Mouse (Mus musculus) kidney, embryonic 14.5 days (tissue): ENCODE measurements around the gene Ttf1. TPM values are rescaled to one million over a fixed set of nuclear protein-coding genes. Genes with fewer than 3 reads are reported as not detected.
A peak's percentile ranks its signal among the peaks of the same experiment; 100 is the strongest.
"Not testable (repeated sequence)": the region's sequence is repeated elsewhere in the genome, so short reads cannot be mapped to it uniquely, and the experiment has no call there.

Experiments
- ATAC-seq: fragments of 200-750 bp; cut with Nextera tagmentation; 2 replicates; pipeline ENCODE4 v1.8.0; 2017; ENCODE audit warnings: moderate number of reproducible peaks, mild to moderate bottlenecking, moderate TSS enrichment, moderate library complexity; ENCODE audit not compliant: low FRiP score, low TSS enrichment
- H3K27ac ChIP-seq: fragments of 300-500 bp; sonication (generic); 2 replicates; pipeline ENCODE4 v1.5.1; 2014; ENCODE audit warnings: low read depth, mild to moderate bottlenecking, low read length, moderate library complexity, mixed read lengths
- H3K27me3 ChIP-seq: fragments of 300-500 bp; sonication (generic); 2 replicates; pipeline ENCODE4 v1.6.1; 2014; ENCODE audit warnings: mild to moderate bottlenecking, low read length; ENCODE audit not compliant: control insufficient read depth, insufficient read depth
- H3K36me3 ChIP-seq: fragments of 300-500 bp; sonication (generic); 2 replicates; pipeline ENCODE4 v1.6.1; 2014; ENCODE audit warnings: low read length, mixed read lengths; ENCODE audit not compliant: control insufficient read depth, insufficient read depth
- H3K4me1 ChIP-seq: fragments of 300-500 bp; sonication (generic); 2 replicates; pipeline ENCODE4 v1.6.1; 2014; ENCODE audit warnings: low read length, mixed read lengths; ENCODE audit not compliant: control insufficient read depth, insufficient read depth
- H3K4me2 ChIP-seq: fragments of 300-500 bp; sonication (generic); replicated peaks from 2 replicates; pipeline ENCODE4 v1.6.1; 2014; ENCODE audit warnings: low read depth, mild to moderate bottlenecking, low read length
- H3K4me3 ChIP-seq: fragments of 300-500 bp; sonication (generic); 2 replicates; pipeline ENCODE4 v1.5.1; 2014; ENCODE audit warnings: mild to moderate bottlenecking, low read length
- H3K9ac ChIP-seq: fragments of 300-500 bp; sonication (generic); 2 replicates; pipeline ENCODE4 v1.6.1; 2014; ENCODE audit warnings: low read depth, mild to moderate bottlenecking, low read length, moderate library complexity
- H3K9me3 ChIP-seq: fragments of 300-500 bp; sonication (generic); 2 replicates; pipeline ENCODE4 v1.6.1; 2016; ENCODE audit warnings: low read length; ENCODE audit not compliant: control insufficient read depth
- WGBS: fragments of 180-500 bp; shearing (Covaris S2); extraction: QIAGEN DNeasy Blood & Tissue Kit; methylation state at CpG from one replicate; pipeline ENCODE4 v1.1.7; 2014; 5-methylcytosine and 5-hydroxymethylcytosine counted together
- polyA plus RNA-seq: library from polyadenylated mRNA; unstranded; fragments of >200 nt; fragmentation: Nextera tagmentation; extraction: Ambion mirVana; gene quantifications from 2 replicates; pipeline ENCODE4 v1.2.1, GENCODE M21; 2014

The Ttf1 gene
- polyA plus RNA-seq, 1 experiment from 2014 or later: 10.9 TPM

GRCm38 (mm10) chr2:29100822-29101534 is 40.9 kb downstream of the Ttf1 start:
- H3K27ac ChIP-seq: no peak overlapping the region
- H3K4me1 ChIP-seq: no peaks in the 10 kb centered on the region

GRCm38 (mm10) chr2:29102416-29103377 is 42.6 kb downstream of the Ttf1 start:
- H3K4me2 ChIP-seq, H3K9me3 ChIP-seq, H3K4me3 ChIP-seq, H3K27ac ChIP-seq, H3K27me3 ChIP-seq, H3K36me3 ChIP-seq, H3K9ac ChIP-seq, H3K4me1 ChIP-seq, ATAC-seq: not testable (repeated sequence)
- 82% methylated on average over 9 of the region's 10 CpGs for WGBS

More at GRCm38 (mm10) chr2:29100822-29101534, 40.9 kb downstream of the Ttf1 start:
- no peak overlapping the region for H3K9ac ChIP-seq
- H3K9me3 ChIP-seq: no peaks in the 10 kb centered on the region
- no peak for ATAC-seq
- H3K27me3 ChIP-seq: no peaks in the 10 kb centered on the region
- no peak overlapping the region for H3K4me2 ChIP-seq
- 72% methylated on average over 7 of the region's 7 CpGs for WGBS
- H3K4me3 ChIP-seq: no peak overlapping the region
- H3K36me3 ChIP-seq: no peaks in the 10 kb centered on the region

GRCm38 (mm10) chr2:29120969-29121368 is 60.9 kb downstream of the Ttf1 start:
- no peak overlapping the region for H3K4me2 ChIP-seq
- H3K4me3 ChIP-seq: no peak overlapping the region
- no peaks in the 10 kb centered on the region for H3K9me3 ChIP-seq
- no peaks in the 10 kb centered on the region for H3K27me3 ChIP-seq
- H3K27ac ChIP-seq: no peak overlapping the region
- H3K36me3 ChIP-seq: no peaks in the 10 kb centered on the region
- no peak for ATAC-seq
- no peaks in the 10 kb centered on the region for H3K4me1 ChIP-seq
- H3K9ac ChIP-seq: no peak overlapping the region

GRCm38 (mm10) chr2:29122446-29122845 is 62.4 kb downstream of the Ttf1 start:
- no peak overlapping the region for H3K27ac ChIP-seq
- H3K27me3 ChIP-seq: no peaks in the 10 kb centered on the region
- H3K4me2 ChIP-seq: no peak overlapping the region
- peaks cover 3% of the 10 kb centered on the region; the same call in 1 of the 2 replicates for H3K36me3 ChIP-seq
- no peak for ATAC-seq
- no peaks in the 10 kb centered on the region for H3K4me1 ChIP-seq
- H3K4me3 ChIP-seq: no peak overlapping the region
- no peaks in the 10 kb centered on the region for H3K9me3 ChIP-seq
- 73% methylated on average over 3 of the region's 3 CpGs for WGBS
- no peak overlapping the region for H3K9ac ChIP-seq

- Histone ChIP-seq H3K4me3 (peak within 1 kb of the TSS; percentile 77), H3K4me2 (peak within 1 kb of the TSS; percentile 65), H3K27ac (peak within 1 kb of the TSS; percentile 91), H3K27me3 (no peaks in the 10 kb centered on the region), H3K9ac (peak within 1 kb of the TSS; percentile 84), H3K36me3 (peaks cover 6% of the 10 kb centered on the region; the same call in 1 of the 2 replicates), H3K9me3 (no peaks in the 10 kb centered on the region), H3K4me1 (no peaks in the 10 kb centered on the region)
- ATAC-seq: no peak
- 67% methylated on average over 14 of the region's 14 CpGs for WGBS
Measured at GRCm38 (mm10) chr2:29123907-29124569, 64.0 kb downstream of the Ttf1 start, which contains the start of gene Setx. TSS of gene Setx (plus strand) at chr2:29124181.

- under 1% methylated on average over 23 of the region's 24 CpGs for WGBS
- ATAC-seq: no peak
- peak overlapping the region; percentile 46 for H3K4me2 ChIP-seq
- H3K27ac ChIP-seq: no peak overlapping the region; the same call in 1 of the 2 replicates
- no peaks in the 10 kb centered on the region for H3K4me1 ChIP-seq
- peak overlapping the region; percentile 46; the same call in 1 of the 2 replicates for H3K9ac ChIP-seq
- H3K9me3 ChIP-seq: no peaks in the 10 kb centered on the region
- peak overlapping the region; percentile 77 for H3K4me3 ChIP-seq
- H3K36me3 ChIP-seq: peaks cover 11% of the 10 kb centered on the region; the same call in 1 of the 2 replicates
- H3K27me3 ChIP-seq: no peaks in the 10 kb centered on the region
Measured at GRCm38 (mm10) chr2:29124571-29124935, 64.5 kb downstream of the Ttf1 start.

- peak; percentile 99 for ATAC-seq
- Histone ChIP-seq H3K27ac (peak overlapping the region; percentile 91), H3K4me2 (peak overlapping the region; percentile 65), H3K4me1 (no peaks in the 10 kb centered on the region), H3K27me3 (no peaks in the 10 kb centered on the region), H3K4me3 (peak overlapping the region; percentile 77), H3K36me3 (peaks cover 16% of the 10 kb centered on the region), H3K9me3 (no peaks in the 10 kb centered on the region), H3K9ac (peak overlapping the region; percentile 84)
- WGBS: under 1% methylated on average over 78 of the region's 81 CpGs
Measured at GRCm38 (mm10) chr2:29124936-29125701, 65.1 kb downstream of the Ttf1 start.

GRCm38 (mm10) chr2:29130118-29130899 is 70.2 kb downstream of the Ttf1 start:
- peaks cover 46% of the 10 kb centered on the region for H3K36me3 ChIP-seq
- ATAC-seq: no peak
- 94% methylated on average over 7 of the region's 7 CpGs for WGBS

More at GRCm38 (mm10) chr2:29130118-29130899, 70.2 kb downstream of the Ttf1 start:
- Histone ChIP-seq H3K27me3 (no peaks in the 10 kb centered on the region), H3K9me3 (no peaks in the 10 kb centered on the region), H3K9ac (no peak overlapping the region), H3K4me1 (no peaks in the 10 kb centered on the region), H3K4me2 (no peak overlapping the region), H3K4me3 (no peak overlapping the region), H3K27ac (no peak overlapping the region)
